Mouse (Mus musculus) C2C12 (cell line): ENCODE measurements around the gene Yars.

Experiments used
- CTCF ChIP-seq: IDR thresholded peaks from one replicate; pipeline ENCODE4 v1.5.1; 2011; ENCODE audit not compliant: control insufficient read depth, insufficient read depth, insufficient read length
- FOSL1 ChIP-seq: IDR thresholded peaks from one replicate; pipeline ENCODE4 v1.8.0; 2011; ENCODE audit warnings: mild to moderate bottlenecking, low read length; ENCODE audit not compliant: poor library complexity, insufficient read depth, severe bottlenecking
- MAX ChIP-seq: IDR thresholded peaks from one replicate; pipeline ENCODE4 v1.6.1; 2011; ENCODE audit warnings: mild to moderate bottlenecking, control low read depth

DNA sequence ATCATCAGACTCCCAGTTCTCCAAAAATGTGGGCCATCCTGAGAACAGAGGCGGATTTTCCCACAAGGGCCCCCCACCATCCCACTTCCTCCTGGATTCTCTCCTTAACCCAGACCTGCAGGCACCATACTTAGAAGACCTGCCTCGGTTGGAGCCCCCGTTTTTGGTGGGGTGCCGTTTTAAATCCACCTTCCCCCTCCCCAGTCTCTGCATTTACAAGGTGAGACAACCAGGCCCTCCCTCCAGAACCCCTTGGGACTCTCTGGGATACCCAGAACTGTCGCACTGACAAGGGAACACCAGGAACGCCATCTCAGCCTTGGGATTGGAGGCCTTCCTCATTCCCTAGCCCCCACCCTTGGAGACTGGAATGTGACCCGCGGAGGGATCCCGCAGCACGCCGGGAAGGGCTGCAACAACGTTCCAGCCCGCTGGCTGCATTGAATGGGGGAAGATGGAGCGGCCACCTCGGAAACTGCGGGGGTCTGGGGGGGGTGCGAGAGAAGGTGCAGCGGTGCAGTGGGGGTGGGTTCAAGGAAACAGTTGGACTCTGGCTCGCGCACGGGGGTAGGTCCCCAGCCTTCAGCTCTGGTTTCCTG is 48.4 kb downstream of the Yars start:
- TF ChIP-seq CTCF (no peak), FOSL1 (no peak), MAX (no peak)
